Mouse (Mus musculus): ENCODE measurements around the gene Prpf40b.

The Prpf40b gene

DNA sequence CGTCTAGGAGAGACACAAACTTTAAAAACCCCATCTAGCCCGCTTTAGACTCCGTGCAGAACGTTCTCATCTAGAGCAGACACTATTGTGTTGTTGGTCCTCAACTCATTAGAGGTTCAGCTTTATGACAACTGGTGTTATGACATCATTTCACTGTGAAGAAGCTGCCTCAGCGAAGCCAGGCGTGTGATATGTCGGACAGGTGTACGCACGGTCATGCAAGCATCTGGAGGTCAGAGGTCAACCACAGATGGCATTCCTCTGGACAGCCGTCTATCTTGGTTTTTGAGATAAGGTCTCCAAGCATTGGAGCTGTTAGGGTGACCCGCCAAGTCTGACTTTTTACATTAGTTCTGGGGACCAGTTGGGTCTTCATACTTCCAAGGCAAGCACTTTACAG is 4.3 kb upstream of the Prpf40b start:
- no peak for DNase-seq (ENCODE audit: low read depth, low spot score)

DNA sequence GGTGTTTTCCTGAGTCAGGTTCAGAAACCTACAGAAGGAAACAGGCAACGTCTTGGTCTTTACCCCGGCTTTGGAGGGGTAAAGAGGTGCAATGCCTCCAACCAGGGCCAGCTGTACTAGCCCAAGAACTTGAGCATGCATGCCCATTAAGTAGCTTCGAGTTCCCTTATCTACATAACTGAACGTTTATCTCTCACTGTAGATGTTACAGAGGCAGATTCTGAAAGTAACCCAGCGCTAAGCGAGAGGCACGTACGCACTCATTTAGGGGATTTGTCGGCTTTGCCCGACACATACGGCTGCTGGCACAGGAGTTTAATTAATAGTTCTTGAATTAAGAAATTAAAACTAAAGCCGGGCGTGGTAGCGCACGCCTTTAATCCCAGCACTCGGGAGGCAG is 600 bp upstream of the Prpf40b start:
- DNase-seq (ENCODE audit: low read depth, low spot score): no peak

DNA sequence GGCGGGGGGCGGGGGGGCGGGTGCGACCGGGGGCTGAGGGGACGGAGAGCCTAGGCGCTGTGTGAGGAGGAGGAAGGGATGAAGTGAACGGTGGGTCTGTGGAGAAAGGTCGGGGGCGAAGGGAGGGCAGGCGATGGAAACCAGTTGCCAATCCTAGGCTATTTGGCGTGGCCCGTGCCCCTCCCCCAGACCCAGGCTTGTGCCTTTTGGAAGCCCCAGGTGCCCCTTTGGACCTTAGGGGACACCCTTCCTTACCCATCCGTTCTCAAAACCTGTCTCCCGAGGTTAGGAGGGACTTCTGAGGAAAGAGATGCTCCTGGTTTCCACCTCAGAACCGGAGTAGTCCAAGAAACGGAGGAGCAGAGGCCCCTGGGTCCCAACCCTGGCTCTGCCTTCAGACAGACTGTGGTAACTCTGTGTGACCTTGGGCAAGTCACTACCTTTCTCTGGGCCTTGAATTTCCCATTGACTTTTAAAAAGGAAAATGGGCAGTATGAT is 646 bp downstream of the Prpf40b start, which contains the start of gene Fam186b:
Gene Fam186b (minus strand): TSS at position 405 of the 498 bp plus-strand sequence.
- DNase-seq (ENCODE audit: low read depth, low spot score): no peak

DNA sequence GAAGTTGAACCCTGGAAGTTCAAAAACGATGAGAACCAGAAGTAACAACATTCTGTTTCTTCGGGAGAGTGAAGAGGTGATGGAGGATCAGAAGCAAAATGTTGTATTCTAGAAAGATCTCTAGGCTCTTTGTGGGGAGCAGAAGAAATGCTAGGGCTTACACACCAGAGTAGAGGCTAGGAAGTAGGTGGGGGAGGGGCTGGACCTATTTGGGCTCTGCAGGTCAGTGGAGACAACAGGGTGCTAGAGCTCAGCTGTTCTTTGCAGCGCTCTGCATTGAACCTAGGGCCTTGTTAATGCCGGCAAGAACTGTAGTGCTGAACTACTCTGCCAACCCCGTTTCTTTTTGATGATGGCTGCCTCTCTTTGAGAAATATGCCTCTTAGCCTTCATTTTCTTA is 1.3 kb downstream of the Prpf40b start:
- DNase-seq (ENCODE audit: low read depth, low spot score): no peak

DNA sequence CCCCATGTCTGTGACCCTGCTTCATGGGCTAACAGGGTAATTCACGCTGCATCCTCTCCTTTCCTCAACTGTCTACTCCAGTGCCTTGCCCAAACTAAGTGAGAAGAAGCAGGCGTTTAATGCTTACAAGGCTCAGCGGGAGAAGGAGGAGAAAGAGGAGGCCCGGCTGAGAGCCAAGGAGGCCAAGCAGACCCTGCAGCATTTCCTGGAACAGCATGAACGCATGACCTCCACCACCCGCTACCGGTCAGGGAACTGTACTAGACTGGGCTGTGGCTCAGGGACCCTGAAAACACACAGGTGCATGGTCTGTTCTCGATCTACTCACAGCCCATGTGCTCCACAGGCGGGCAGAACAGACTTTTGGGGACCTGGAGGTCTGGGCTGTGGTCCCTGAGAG is 12.6 kb downstream of the Prpf40b start:
- DNase-seq (ENCODE audit: low read depth, low spot score): no peak

DNA sequence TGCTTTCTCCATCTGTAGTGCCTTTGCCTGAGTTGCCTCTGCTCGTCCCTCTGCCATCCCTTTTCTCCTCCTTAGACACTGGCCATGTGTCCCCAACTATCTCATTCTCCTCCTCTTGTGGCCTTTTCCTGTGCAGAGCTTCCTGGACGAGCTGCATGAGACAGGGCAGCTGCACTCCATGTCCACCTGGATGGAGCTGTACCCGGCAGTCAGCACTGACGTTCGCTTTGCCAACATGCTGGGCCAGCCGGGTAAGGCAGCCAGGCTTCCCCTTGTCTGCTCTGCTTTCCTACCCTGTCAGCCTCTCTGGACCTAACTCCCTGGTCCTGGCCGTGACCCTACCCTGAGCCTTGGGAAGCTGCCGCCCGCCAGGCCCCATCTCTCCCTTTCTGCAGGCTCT is 14.7 kb downstream of the Prpf40b start:
- DNase-seq (ENCODE audit: low read depth, low spot score): no peak

DNA sequence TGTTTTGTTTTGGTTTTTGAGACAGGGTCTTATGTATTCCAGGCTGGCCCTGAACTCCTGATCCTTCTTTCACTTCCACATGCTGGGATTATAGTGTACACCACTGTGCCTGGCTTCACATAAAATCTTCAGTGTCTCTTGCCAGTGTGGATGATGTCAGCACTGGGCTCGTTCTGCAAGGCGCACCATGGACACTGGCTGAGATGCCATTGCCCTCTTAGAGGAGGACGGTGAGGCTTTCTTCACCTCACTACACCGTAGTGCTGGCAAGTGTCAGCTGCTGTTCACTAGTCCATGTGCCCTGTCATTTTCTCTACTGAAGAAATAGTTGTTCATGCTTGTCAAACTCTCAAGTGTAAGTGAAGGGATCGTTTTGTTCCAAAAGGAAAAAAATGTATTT is 15.7 kb downstream of the Prpf40b start:
- DNase-seq (ENCODE audit: low read depth, low spot score): no peak

DNA sequence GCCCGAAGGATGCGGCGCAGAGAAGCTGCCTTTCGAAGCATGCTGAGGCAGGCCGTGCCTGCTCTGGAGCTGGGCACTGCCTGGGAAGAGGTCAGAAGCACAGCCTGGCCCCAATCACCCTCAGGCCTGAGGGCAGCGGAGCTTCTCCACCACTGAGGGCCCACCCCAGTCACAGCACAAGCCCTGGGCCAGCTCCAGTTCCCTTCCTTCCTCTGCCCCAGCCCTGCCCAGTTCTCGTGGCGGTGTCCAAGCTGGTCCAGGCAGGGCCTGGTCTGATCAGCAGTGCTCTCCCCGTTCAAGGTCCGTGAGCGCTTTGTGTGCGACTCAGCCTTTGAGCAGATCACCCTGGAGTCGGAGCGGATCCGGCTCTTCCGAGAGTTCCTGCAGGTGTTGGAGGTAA is 20.0 kb downstream of the Prpf40b start:
- DNase-seq (ENCODE audit: low read depth, low spot score): no peak

DNA sequence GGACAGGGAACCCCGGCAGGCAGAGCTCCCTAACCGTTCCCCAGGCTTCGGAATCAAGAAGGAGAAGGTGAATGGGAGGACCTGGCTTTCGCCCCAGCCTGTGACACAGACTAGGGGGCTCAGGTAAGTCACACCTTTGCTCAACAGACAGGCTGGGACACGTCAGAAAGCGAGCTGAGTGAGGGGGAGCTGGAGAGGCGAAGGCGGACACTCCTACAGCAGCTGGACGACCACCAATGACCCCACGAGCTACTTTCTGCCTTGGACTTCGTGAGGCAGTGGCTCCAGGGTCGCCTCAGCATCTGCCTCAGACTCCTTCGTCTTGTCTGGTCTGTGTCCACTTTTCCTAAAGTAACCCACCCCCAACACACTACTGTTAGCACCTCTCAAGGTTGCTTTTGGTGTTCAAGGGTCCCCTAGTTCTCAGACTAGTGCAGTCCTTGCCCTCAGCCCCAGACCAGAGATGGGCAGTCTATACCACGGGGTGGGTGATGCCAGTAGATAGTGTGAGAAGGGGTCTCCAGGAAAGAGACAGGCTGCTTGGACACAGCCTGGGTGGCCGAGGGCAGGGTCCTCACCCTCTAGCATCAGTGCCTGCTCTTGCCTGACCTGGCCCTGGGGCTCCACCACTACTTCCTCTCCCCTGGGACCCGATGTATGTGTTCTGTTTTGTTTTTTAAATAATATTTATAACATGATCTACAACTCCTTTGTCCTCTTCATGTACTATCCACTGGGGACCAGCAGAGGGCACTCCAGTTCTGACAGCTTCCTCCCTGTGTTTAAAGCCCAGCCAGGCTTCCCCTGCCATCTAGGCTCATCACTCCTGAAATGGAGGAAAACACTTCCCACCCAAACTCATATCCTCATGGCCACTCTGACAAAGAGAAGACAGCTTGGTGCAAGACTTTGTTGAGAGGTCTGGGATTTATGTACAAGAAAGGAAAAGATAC is 21.7 kb downstream of the Prpf40b start:
- DNase-seq (ENCODE audit: low read depth, low spot score): peak; percentile 64

DNA sequence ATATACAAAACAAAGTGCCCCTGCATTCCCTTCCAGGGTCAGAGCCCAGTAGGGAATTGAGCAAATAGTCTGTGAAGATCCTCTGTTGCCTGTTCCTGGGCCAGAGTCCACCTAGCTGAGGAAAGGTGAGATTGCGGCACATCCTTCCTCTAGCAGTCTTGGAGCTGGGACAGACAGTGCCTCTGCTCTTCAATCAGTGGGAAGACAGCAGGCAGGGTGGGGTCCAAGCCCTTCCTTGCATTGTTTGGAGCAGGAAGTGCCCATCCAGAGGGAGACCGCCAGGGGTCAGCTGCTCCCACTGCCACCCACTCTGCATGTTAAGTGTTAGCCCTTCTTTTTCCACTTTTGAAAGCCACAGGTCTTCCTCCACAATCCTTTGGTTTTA is 22.4 kb downstream of the Prpf40b start:
- peak; percentile 34 for DNase-seq (ENCODE audit: low read depth, low spot score)

DNA sequence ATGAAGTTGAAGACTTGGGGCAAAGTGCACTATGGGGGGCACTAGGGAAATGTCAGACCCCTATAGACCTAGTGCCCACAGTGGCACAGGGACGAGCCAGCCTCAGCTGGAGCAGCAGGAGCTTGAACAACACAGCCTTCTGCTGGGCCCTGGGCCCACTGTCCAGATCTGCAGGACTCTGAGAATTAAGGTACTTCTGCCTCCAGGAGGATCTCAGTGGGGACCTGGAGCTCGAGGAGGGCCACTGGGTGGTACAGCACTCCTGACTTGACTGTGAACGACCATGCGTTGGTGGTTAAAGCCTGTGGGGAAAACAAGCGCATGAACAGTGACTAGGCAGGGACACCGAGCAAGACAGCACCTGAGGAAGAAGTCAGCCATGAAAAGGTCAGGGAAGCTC is 23.2 kb downstream of the Prpf40b start:
- DNase-seq (ENCODE audit: low read depth, low spot score): no peak

DNA sequence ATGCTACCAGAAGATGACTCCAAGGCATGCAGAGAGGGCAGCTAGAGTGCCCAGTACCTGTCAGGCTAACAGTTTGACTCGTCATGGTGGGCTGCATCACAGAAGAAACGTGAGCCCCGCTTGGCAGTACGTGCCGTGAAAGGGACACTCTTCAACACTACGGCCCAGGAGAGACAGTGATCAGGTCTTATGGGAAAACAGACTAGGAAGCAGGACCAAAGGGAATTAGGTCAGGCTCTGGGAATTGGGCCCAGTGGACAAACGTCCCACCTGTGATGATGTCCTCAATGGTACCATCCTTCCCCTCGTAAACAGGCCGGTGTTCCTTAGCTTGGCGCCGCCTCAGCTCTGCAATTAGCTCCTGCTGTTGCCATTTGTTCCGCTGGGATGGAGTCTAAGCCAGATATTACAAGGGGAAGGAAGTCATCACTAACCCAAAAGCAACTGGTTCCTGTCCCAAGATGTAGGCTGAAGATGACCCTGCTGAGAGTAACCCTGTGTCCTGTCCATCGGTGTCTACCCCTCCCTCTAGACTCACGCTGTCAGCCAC is 24.0 kb downstream of the Prpf40b start:
- no peak for DNase-seq (ENCODE audit: low read depth, low spot score)

DNA sequence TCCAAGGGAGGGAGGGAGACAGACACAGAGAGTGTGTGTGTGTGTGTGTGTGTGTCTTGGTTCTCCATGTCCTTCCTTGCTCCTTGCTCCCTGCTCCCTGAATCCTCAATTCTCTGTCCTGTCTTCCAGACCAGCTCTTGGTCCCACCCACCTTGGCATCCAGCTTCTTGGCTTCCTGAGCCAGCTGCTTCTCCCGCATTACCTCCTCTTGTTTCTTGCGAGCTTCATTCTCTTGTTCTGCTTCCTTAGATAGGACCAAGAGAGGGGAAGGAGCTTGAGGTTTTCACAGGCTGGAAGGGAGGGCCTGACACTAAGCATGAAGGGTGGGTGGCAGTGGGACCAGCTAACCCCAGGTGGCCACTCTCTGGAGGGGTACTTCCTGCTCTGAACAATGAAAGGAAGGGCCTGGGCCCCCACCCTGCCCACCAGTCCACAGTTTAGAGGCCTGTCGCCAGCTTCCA is 24.6 kb downstream of the Prpf40b start:
- no peak for DNase-seq (ENCODE audit: low read depth, low spot score)

DNA sequence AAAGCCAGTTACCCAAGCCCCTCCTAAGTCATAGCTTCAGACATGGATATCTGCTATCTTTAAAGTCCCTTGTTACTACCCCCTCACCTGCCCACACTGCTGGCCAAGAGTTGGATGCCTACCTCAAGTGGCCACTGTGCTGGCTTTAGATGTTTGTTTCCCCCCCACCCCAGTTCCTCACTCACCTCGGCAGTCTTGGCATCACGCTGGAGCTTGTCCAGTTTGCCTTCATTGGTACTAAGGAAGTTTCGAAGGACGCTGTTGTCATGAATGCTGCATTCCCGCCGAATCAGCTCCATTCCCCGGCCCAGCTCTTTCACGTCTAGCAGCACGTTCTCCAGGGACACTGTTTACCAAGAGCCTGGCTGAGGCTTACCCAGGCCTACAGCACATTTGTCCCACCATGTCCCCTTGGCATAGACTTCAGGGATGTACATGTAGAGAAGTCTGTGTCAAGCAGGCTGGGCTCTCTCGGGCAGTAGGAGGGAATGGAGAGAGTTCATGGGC is 25.3 kb downstream of the Prpf40b start:
- DNase-seq (ENCODE audit: low read depth, low spot score): no peak

DNA sequence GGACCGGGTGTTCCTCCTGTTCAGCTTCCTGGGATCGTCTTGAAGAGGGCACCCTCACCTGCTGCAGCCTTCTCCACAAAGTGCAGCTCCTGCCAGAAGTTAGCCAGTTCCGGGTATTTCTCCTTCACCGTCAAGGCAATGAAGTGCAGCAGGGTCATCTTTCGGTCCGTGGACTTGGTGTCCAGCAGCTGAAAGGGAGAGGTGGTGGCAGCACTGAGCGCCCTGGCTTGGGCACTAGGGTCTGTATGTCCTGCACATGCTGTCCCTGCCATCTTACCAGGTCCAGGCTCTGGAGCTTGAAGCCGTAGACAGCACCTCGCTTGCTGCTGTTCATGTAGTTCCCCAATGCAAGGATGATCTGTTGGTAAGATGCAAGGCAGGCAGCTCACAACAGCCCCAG is 26.1 kb downstream of the Prpf40b start:
- peak; percentile 57 for DNase-seq (ENCODE audit: low read depth, low spot score)

DNA sequence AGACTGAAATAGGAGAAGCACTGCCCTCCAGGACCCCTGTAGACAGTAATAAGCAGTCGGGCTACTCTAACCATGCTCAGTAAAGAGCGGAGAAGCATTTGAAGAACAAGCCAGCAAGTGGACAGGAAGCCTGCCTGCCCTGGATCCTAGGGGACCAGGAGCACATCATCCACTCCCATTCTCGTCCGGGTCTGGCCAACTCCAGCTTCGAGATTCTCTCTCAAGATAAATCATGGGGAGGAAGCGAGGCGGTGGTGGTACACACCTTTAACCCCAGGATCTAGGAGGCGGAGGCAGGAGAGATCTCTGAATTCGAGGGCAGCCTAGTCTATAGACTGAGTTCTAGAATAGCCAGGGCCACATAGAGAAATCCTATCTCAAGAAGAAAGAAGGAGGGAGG is 29.3 kb downstream of the Prpf40b start:
- DNase-seq (ENCODE audit: low read depth, low spot score): no peak

DNA sequence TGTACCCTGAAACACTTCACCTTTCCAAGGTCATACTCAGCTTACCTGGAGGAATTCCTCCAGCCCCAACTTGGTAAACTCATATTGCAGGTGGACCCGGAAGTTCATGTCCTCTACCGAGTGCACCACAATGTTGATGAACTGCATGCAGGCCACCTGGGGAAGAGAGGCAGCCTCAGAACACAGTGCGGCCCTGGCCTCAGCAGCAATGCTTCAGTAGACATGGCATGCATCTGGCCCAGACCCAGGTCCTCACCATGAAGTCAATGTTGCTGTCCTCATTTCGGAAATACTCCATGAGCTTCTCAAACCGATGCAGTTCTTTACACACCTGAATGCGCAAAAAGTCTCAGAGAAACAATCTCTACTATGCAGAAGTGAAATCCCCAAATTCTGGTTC is 30.7 kb downstream of the Prpf40b start:
- no peak for DNase-seq (ENCODE audit: low read depth, low spot score)

DNA sequence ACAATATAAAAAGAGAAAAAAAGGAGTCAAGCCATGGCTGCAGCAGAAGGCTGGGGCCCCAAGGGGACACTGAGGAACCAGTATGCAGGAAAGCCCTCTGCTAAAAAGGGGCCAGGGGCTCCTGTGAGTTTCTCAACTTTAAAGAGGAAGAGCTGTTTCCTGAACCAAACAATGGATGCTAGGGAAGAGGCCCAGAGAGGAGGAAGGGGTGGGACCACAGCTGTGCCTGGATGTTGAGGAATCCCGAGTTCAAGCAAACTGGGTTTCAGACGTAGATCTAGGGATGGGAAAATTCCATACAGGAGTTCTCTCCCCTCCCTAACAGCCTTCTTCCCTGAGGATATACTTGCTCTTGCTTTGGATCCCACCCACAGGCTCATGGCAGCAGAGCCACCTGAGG is 31.5 kb downstream of the Prpf40b start:
- DNase-seq (ENCODE audit: low read depth, low spot score): no peak

DNA sequence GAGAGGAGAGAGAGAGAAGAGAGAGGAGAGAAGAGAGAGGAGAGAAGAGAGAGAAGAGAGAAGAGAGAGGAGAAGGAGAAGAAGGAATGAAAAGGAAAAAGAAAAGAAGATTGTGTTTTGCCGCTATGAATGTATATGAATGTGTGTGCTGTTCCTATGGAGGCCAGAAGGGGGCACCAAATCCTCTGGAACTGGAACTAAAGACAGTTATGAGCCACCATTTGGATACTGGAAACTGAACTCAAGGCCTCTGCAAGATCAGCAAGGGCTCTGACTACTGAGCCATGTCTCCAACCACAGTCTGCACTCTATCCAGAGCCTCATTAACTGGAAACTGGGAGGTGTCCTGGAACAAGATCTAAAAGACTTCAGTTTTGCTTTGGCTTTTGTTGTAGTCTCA is 32.1 kb downstream of the Prpf40b start:
- DNase-seq (ENCODE audit: low read depth, low spot score): no peak

DNA sequence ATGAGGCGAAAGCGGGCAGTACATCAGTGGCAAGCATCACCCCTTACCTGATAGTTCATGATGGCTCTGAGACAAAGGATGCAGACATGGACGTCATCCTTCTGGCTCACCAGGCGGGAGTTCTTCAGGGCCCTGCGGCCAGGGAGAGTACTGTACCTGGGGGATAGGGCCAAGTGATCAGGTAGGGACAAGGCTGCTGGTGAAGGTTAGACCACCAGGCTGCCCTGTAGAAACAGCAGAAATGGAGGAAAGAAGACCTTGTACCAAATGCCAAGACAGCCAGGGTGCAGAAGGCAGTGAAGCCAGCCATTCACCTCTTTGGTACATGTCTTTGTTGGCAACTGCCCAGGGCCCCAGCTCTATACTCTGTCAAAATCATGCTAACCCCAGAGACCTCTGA is 33.1 kb downstream of the Prpf40b start:
- no peak for DNase-seq (ENCODE audit: low read depth, low spot score)

DNA sequence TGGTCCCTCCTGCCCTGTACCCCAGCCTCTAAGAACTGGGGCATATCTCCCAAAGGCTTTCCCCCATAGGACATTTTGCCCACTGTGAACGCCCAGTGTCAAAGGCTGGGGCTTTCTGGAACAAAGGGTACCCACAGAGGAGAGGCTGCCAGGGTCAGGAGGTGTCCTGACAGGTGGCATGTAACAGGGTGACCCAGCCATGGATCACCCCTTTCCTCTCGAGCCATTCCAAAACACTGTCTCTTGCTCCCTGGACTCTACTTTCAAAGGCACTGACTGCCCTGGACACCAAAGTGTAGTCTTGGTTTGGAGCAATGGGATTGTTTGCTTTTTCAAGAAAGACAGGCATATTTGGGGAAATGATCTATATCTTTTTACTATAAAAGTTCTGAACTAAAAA is 35.4 kb downstream of the Prpf40b start:
- DNase-seq (ENCODE audit: low read depth, low spot score): no peak

DNA sequence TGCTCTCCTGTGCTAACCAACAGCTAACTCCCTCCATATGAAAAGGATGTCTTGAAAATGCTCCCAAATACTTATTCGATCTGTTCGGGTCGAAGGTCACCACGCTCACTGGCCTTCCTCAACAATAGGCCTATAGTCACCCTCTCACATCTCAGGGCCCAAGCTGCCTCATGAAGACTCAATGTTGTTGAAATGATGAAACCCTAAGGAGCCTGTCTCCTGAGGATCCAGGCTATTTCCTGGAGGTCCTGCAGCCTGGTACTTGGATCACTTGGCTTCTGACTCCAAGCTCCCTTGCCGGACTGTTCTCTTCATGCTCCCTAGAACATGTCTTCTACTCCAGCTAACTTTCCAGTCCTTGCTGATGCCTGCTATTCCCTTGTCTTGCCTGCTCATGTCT is 36.5 kb downstream of the Prpf40b start:
- no peak for DNase-seq (ENCODE audit: low read depth, low spot score)

DNA sequence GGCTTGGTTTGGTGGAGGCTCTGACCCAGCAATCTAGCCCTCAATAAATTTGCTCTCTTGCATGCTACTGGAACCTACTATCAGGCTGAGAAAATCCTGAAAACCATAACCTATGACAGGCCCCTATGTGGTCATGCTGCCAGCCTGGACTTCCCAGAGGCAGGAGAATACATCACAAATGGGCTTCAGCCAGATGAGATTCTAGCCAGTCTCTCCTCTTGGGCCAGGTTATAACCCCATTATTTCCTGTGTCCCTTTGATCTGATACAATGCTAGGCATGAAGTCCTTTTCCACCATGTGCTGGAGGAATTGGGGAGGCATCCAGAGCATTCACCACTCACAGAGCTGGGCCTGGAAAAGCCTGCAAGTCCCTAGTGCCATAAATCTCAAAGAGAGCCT is 37.2 kb downstream of the Prpf40b start:
- DNase-seq (ENCODE audit: low read depth, low spot score): no peak

Data from skeletal muscle tissue, adult 2 months (tissue).